Mouse (Mus musculus) embryonic facial prominence, embryonic 10.5 days (tissue): ENCODE results near the gene Unc50. TPM values are rescaled to one million over a fixed set of nuclear protein-coding genes. Genes with fewer than 3 reads are reported as not detected.
A peak's percentile ranks its signal among the peaks of the same experiment; 100 is the strongest.

Experiments
- DNase-seq: peaks from one replicate; pipeline ENCODE4 v3.0.0-alpha.2; 2017; ENCODE audit warnings: low spot score
- H3K27ac ChIP-seq: fragments of 300-500 bp; sonication (generic); replicated peaks from 2 replicates; pipeline ENCODE4 v1.5.1; 2016; ENCODE audit warnings: mild to moderate bottlenecking
- H3K27me3 ChIP-seq: fragments of 300-500 bp; sonication (generic); replicated peaks from 2 replicates; pipeline ENCODE4 v1.6.1; 2016; ENCODE audit warnings: low read depth, mild to moderate bottlenecking; ENCODE audit not compliant: poor library complexity, severe bottlenecking
- H3K36me3 ChIP-seq: fragments of 300-500 bp; sonication (generic); replicated peaks from 2 replicates; pipeline ENCODE4 v1.6.1; 2016; ENCODE audit warnings: mild to moderate bottlenecking, moderate library complexity
- H3K4me1 ChIP-seq: fragments of 300-500 bp; sonication (generic); 2 replicates; pipeline ENCODE4 v1.6.1; 2016
- H3K4me3 ChIP-seq: fragments of 300-500 bp; sonication (generic); 2 replicates; pipeline ENCODE4 v1.5.1; 2016; ENCODE audit warnings: mild to moderate bottlenecking, moderate library complexity
- H3K9me3 ChIP-seq: fragments of 300-500 bp; sonication (generic); 2 replicates; pipeline ENCODE4 v1.6.1; 2016; ENCODE audit warnings: mild to moderate bottlenecking
- WGBS: fragments of 180-500 bp; shearing (Covaris S2); methylation state at CpG from one replicate; pipeline ENCODE4 v1.1.7; 2016; 5-methylcytosine and 5-hydroxymethylcytosine counted together
- polyA plus RNA-seq: library from polyadenylated mRNA; unstranded; fragments of >200 nt; fragmentation: Nextera tagmentation; extraction: Ambion mirVana; gene quantifications from 2 replicates; pipeline ENCODE4 v1.2.1, GENCODE M21; 2016

The Unc50 gene
- 105 and 109 TPM in 2 replicates for polyA plus RNA-seq

GRCm38 (mm10) chr1:37429366-37430296, at the start of gene Unc50, which contains the start of gene Coa5:
Unc50 (plus strand) TSS chr1:37430139.
Coa5 (minus strand) TSS chr1:37430103.
- peaks cover 23% of the 10 kb centered on the region for H3K4me1 ChIP-seq
- peak within 1 kb of the TSS; percentile 87 for H3K27ac ChIP-seq
- peak within 1 kb of the TSS; percentile 84 for H3K4me3 ChIP-seq
- no peaks in the 10 kb centered on the region for H3K27me3 ChIP-seq
- H3K9me3 ChIP-seq = no peaks in the 10 kb centered on the region
- DNase-seq = peak; percentile 92
- 3% methylated on average over 57 of the region's 57 CpGs for WGBS
- peaks cover 62% of the 10 kb centered on the region for H3K36me3 ChIP-seq

- 95% methylated on average over 5 of the region's 5 CpGs for WGBS
- no peak for DNase-seq
These were observed 49.0 kb upstream of the Unc50 start for GRCm38 (mm10) chr1:37380913-37381312.

GRCm38 (mm10) chr1:37384304-37384703, 45.6 kb upstream of the Unc50 start:
- H3K27me3 ChIP-seq = no peaks in the 10 kb centered on the region
- H3K9me3 ChIP-seq = no peaks in the 10 kb centered on the region
- no peak overlapping the region for H3K27ac ChIP-seq
- no peak overlapping the region for H3K4me3 ChIP-seq
- 90% methylated on average over 3 of the region's 3 CpGs for WGBS
- DNase-seq = no peak
- H3K36me3 ChIP-seq = peaks cover 11% of the 10 kb centered on the region
- peaks cover 12% of the 10 kb centered on the region for H3K4me1 ChIP-seq

More at GRCm38 (mm10) chr1:37380913-37381312, 49.0 kb upstream of the Unc50 start:
- H3K4me1 ChIP-seq = peaks cover 6% of the 10 kb centered on the region
- H3K9me3 ChIP-seq = no peaks in the 10 kb centered on the region
- H3K4me3 ChIP-seq = no peak overlapping the region
- H3K27me3 ChIP-seq = no peaks in the 10 kb centered on the region
- no peak overlapping the region for H3K27ac ChIP-seq
- H3K36me3 ChIP-seq = peaks cover 15% of the 10 kb centered on the region

GRCm38 (mm10) chr1:37386448-37386971, 43.4 kb upstream of the Unc50 start:
- Histone ChIP-seq H3K36me3 (peaks cover 7% of the 10 kb centered on the region; the same call in 1 of the 2 replicates), H3K9me3 (no peaks in the 10 kb centered on the region), H3K4me1 (peaks cover 13% of the 10 kb centered on the region), H3K4me3 (no peak overlapping the region), H3K27me3 (no peaks in the 10 kb centered on the region), H3K27ac (peak overlapping the region; percentile 44; the same call in 1 of the 2 replicates)
- no peak for DNase-seq
- 75% methylated on average over 7 of the region's 7 CpGs for WGBS

- 86% methylated on average over 5 of the region's 5 CpGs for WGBS
- Histone ChIP-seq H3K9me3 (no peaks in the 10 kb centered on the region), H3K27me3 (no peaks in the 10 kb centered on the region)
These were observed 36.8 kb upstream of the Unc50 start for GRCm38 (mm10) chr1:37393174-37393573.

GRCm38 (mm10) chr1:37396481-37396880, 33.5 kb upstream of the Unc50 start:
- Histone ChIP-seq H3K4me3 (no peak overlapping the region), H3K9me3 (no peaks in the 10 kb centered on the region), H3K36me3 (peaks cover 10% of the 10 kb centered on the region; the same call in 1 of the 2 replicates), H3K27me3 (no peaks in the 10 kb centered on the region), H3K27ac (no peak overlapping the region), H3K4me1 (no peaks in the 10 kb centered on the region; the same call in 1 of the 2 replicates)
- 81% methylated on average over 1 of the region's 1 CpGs for WGBS
- DNase-seq = no peak

More at GRCm38 (mm10) chr1:37393174-37393573, 36.8 kb upstream of the Unc50 start:
- H3K4me3 ChIP-seq = no peak overlapping the region
- no peak overlapping the region for H3K27ac ChIP-seq
- no peak for DNase-seq
- peaks cover 17% of the 10 kb centered on the region; the same call in 1 of the 2 replicates for H3K36me3 ChIP-seq
- H3K4me1 ChIP-seq = peaks cover 5% of the 10 kb centered on the region; the same call in 1 of the 2 replicates

- no peak for DNase-seq
- H3K27ac ChIP-seq = no peak overlapping the region
- peaks cover 5% of the 10 kb centered on the region; the same call in 1 of the 2 replicates for H3K36me3 ChIP-seq
- no peaks in the 10 kb centered on the region; the same call in 1 of the 2 replicates for H3K4me1 ChIP-seq
- WGBS = 75% methylated on average over 3 of the region's 3 CpGs
- no peaks in the 10 kb centered on the region for H3K9me3 ChIP-seq
- no peaks in the 10 kb centered on the region for H3K27me3 ChIP-seq
- H3K4me3 ChIP-seq = no peak overlapping the region
These were observed 31.0 kb upstream of the Unc50 start for GRCm38 (mm10) chr1:37398961-37399360.

GRCm38 (mm10) chr1:37399734-37400133, 30.2 kb upstream of the Unc50 start:
- WGBS = 83% methylated on average over 8 of the region's 8 CpGs
- Histone ChIP-seq H3K4me3 (no peak overlapping the region), H3K36me3 (peaks cover 5% of the 10 kb centered on the region; the same call in 1 of the 2 replicates), H3K4me1 (no peaks in the 10 kb centered on the region; the same call in 1 of the 2 replicates), H3K9me3 (no peaks in the 10 kb centered on the region), H3K27me3 (no peaks in the 10 kb centered on the region), H3K27ac (no peak overlapping the region)
- DNase-seq = no peak

GRCm38 (mm10) chr1:37401687-37402086, 28.3 kb upstream of the Unc50 start:
- Histone ChIP-seq H3K4me1 (no peaks in the 10 kb centered on the region; the same call in 1 of the 2 replicates), H3K9me3 (no peaks in the 10 kb centered on the region), H3K27me3 (no peaks in the 10 kb centered on the region), H3K36me3 (no peaks in the 10 kb centered on the region), H3K4me3 (no peak overlapping the region), H3K27ac (no peak overlapping the region)
- DNase-seq = peak; percentile 63
- WGBS = 60% methylated on average over 4 of the region's 4 CpGs

- DNase-seq = no peak
- no peaks in the 10 kb centered on the region for H3K4me1 ChIP-seq
- WGBS = 79% methylated on average over 2 of the region's 2 CpGs
These were observed 24.8 kb upstream of the Unc50 start for GRCm38 (mm10) chr1:37405137-37405536.

GRCm38 (mm10) chr1:37407228-37407627, 22.7 kb upstream of the Unc50 start:
- H3K4me3 ChIP-seq = no peak overlapping the region
- no peaks in the 10 kb centered on the region for H3K36me3 ChIP-seq
- WGBS = 85% methylated on average over 8 of the region's 8 CpGs
- H3K4me1 ChIP-seq = no peaks in the 10 kb centered on the region
- H3K27ac ChIP-seq = no peak overlapping the region
- H3K9me3 ChIP-seq = no peaks in the 10 kb centered on the region
- DNase-seq = no peak
- H3K27me3 ChIP-seq = no peaks in the 10 kb centered on the region

More at GRCm38 (mm10) chr1:37405137-37405536, 24.8 kb upstream of the Unc50 start:
- Histone ChIP-seq H3K27ac (no peak overlapping the region), H3K4me3 (no peak overlapping the region), H3K36me3 (no peaks in the 10 kb centered on the region), H3K9me3 (no peaks in the 10 kb centered on the region), H3K27me3 (no peaks in the 10 kb centered on the region)

- H3K9me3 ChIP-seq = no peaks in the 10 kb centered on the region
- no peaks in the 10 kb centered on the region; the same call in 1 of the 2 replicates for H3K36me3 ChIP-seq
- H3K27ac ChIP-seq = no peak overlapping the region
- WGBS = 87% methylated on average over 8 of the region's 8 CpGs
- H3K4me3 ChIP-seq = no peak overlapping the region
- DNase-seq = no peak
- no peaks in the 10 kb centered on the region for H3K27me3 ChIP-seq
- H3K4me1 ChIP-seq = no peaks in the 10 kb centered on the region
These were observed 21.9 kb upstream of the Unc50 start for GRCm38 (mm10) chr1:37408059-37408458.
